In the genomic region with DNA sequence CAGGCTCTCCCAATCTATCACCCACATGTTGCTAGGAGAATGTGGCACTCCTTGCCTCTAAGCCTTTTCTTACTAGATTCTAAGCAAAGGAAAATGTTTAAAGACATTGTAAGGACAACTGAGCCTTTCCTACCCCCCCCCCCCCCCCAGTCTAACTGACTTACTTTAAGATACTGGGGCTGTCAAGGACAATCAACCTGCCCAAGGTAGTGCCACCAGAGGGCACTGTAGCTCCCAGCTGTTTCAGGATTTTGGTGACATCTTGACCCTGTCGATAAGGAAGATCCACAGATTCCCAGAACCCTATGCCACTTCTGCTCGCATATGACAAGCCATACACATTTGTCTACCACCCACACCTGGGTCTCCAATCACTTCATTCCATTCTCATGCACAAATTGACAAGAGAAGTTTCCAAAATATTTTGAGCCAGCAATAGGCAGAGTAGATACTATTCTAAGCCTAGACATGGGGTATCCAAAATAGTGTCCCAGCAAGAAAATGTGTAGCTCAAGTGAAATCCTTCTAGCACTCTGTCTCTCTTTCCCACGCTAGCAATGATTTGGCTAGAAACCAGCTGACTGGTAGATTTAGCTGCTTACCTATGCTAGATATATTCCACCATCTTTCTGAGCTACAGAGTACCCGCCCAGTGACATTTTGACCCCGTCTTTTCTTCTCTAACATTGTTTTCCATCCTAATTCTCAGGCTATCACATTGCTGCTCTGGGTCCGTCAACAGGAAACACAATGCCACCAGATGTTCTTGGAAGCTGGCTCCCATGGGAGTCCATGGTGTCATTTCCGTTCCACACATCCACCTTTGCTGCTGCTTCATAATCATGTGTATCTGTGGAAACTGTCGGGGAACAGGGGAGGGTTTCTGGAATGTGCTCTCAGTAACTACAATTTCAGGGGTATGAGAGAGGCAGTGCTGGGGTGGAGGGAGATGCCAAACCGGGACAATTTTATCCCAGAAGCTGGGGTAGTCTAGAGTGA, we compare ENCODE assay signal across 11 mouse cellular contexts.
DNase-seq lines count a peak whose midpoint lies in the region; ATAC-seq and TF ChIP-seq lines count a peak whose summit lies in the region.
"Had no signal": no experiment of that assay in that cellular context is flagged by ENCODE, and none has a peak within 500 bp of the region (broad histone marks: within the 10 kb centered on the region; RNA-seq: fewer than 3 reads in every experiment).

No protein-coding gene starts in this region.

- H3K27me3 ChIP-seq in embryonic facial prominence, embryonic 14.5 days (replicated peaks; ENCODE audit: control insufficient read depth, insufficient read depth, low read length) = no peaks in the 10 kb centered on the region
- no peaks in the 10 kb centered on the region for H3K27me3 ChIP-seq in embryonic facial prominence, embryonic 10.5 days (replicated peaks; ENCODE audit: low read depth, poor library complexity, severe bottlenecking)
- H3K27me3 ChIP-seq in liver, postnatal 0 days (ENCODE audit: insufficient read depth, low read length) = no peaks in the 10 kb centered on the region
- no peaks in the 10 kb centered on the region for H3K27me3 ChIP-seq in hindbrain, embryonic 16.5 days (replicated peaks; ENCODE audit: control insufficient read depth, insufficient read depth, low read length)
- H3K27me3 ChIP-seq: embryonic facial prominence, embryonic 13.5 days; limb, embryonic 13.5 days; midbrain, embryonic 12.5 days had no signal

- peak; percentile 13 for DNase-seq in embryonic facial prominence, embryonic 14.5 days (ENCODE audit: low spot score)
- DNase-seq in embryonic facial prominence, embryonic 10.5 days (ENCODE audit: low spot score) = no peak
- DNase-seq in liver, postnatal 0 days = no peak
- no peak for DNase-seq in liver
- peak; percentile 8 for DNase-seq in ES-E14 (ENCODE audit: low read depth, low spot score)
- peak; percentile 16 to 29 for DNase-seq in kidney, postnatal 36 days
- DNase-seq in retina, embryonic 14.5 days (ENCODE audit: low spot score) = no peak

- in situ Hi-C loops in ES-E14 (cut with MboI; ENCODE audit: low sequenced_read_pairs in 2 of 2, unreplicated experiment in 2 of 2) = loop anchor here in 1 of 2 experiments (25.0 kb wide), 1 partner anchor 306 kb away; no protein-coding TSS in a partner anchor

- H3K4me2 ChIP-seq in embryonic facial prominence, embryonic 14.5 days (ENCODE audit: low read depth, low read length) = no peak overlapping the region
- H3K4me2 ChIP-seq in liver, postnatal 0 days (ENCODE audit: low read depth, low read length) = no peak overlapping the region
- no peak overlapping the region for H3K4me2 ChIP-seq in hindbrain, embryonic 16.5 days (ENCODE audit: low read length)
- H3K4me2 ChIP-seq: embryonic facial prominence, embryonic 13.5 days; limb, embryonic 13.5 days; midbrain, embryonic 12.5 days had no signal

- H3K36me3 ChIP-seq in embryonic facial prominence, embryonic 14.5 days (ENCODE audit: control insufficient read depth, insufficient read depth, low read length) = no peaks in the 10 kb centered on the region
- no peaks in the 10 kb centered on the region for H3K36me3 ChIP-seq in embryonic facial prominence, embryonic 10.5 days (replicated peaks)
- H3K36me3 ChIP-seq in liver, postnatal 0 days (replicated peaks; ENCODE audit: insufficient read depth, low read length) = no peaks in the 10 kb centered on the region
- no peaks in the 10 kb centered on the region for H3K36me3 ChIP-seq in ES-E14 (ENCODE audit: control insufficient read depth, insufficient read depth, low read length, poor library complexity, severe bottlenecking)
- H3K36me3 ChIP-seq in hindbrain, embryonic 16.5 days (ENCODE audit: control insufficient read depth, insufficient read depth, low read length) = no peaks in the 10 kb centered on the region
- H3K36me3 ChIP-seq: embryonic facial prominence, embryonic 13.5 days; limb, embryonic 13.5 days; midbrain, embryonic 12.5 days had no signal

- H3K9me3 ChIP-seq in embryonic facial prominence, embryonic 14.5 days (ENCODE audit: control insufficient read depth, low read length) = no peaks in the 10 kb centered on the region
- H3K9me3 ChIP-seq in embryonic facial prominence, embryonic 10.5 days = no peaks in the 10 kb centered on the region
- no peaks in the 10 kb centered on the region for H3K9me3 ChIP-seq in liver, postnatal 0 days (ENCODE audit: low read length)
- no peaks in the 10 kb centered on the region for H3K9me3 ChIP-seq in ES-E14 (ENCODE audit: control insufficient read depth, insufficient read depth, low read depth, low read length)
- H3K9me3 ChIP-seq in hindbrain, embryonic 16.5 days (ENCODE audit: control insufficient read depth, low read length) = no peaks in the 10 kb centered on the region
- H3K9me3 ChIP-seq: embryonic facial prominence, embryonic 13.5 days; limb, embryonic 13.5 days; midbrain, embryonic 12.5 days had no signal

- peak; percentile 28; the same call in 1 of the 2 replicates for TF ChIP-seq CTCF in liver, postnatal 0 days (IDR thresholded peaks at IDR 0.05; ENCODE audit: low read depth)

- ATAC-seq in embryonic facial prominence, embryonic 14.5 days (ENCODE audit: low read depth) = no peak
- no peak for ATAC-seq in liver, postnatal 0 days
- ATAC-seq in hindbrain, embryonic 16.5 days = no peak

- WGBS in embryonic facial prominence, embryonic 14.5 days = 55% methylated on average over 9 of the region's 9 CpGs
- WGBS in embryonic facial prominence, embryonic 10.5 days = 71% methylated on average over 9 of the region's 9 CpGs
- WGBS in liver, postnatal 0 days (ENCODE audit: insufficient replicate concordance) = 60% methylated on average over 9 of the region's 9 CpGs
- WGBS in hindbrain, embryonic 16.5 days = 80% methylated on average over 9 of the region's 9 CpGs

- H3K9ac ChIP-seq in embryonic facial prominence, embryonic 14.5 days (ENCODE audit: low read depth, low read length) = no peak overlapping the region
- H3K9ac ChIP-seq in liver, postnatal 0 days (replicated peaks) = no peak overlapping the region
- H3K9ac ChIP-seq in ES-E14 (ENCODE audit: insufficient read depth, low read depth, low read length, poor library complexity, severe bottlenecking) = no peak overlapping the region
- no peak overlapping the region for H3K9ac ChIP-seq in hindbrain, embryonic 16.5 days (ENCODE audit: low read depth, low read length)
- H3K9ac ChIP-seq: embryonic facial prominence, embryonic 13.5 days; limb, embryonic 13.5 days; midbrain, embryonic 12.5 days had no signal

- H3K4me3 ChIP-seq in embryonic facial prominence, embryonic 14.5 days (ENCODE audit: low read depth, low read length) = no peak overlapping the region
- no peak overlapping the region for H3K4me3 ChIP-seq in embryonic facial prominence, embryonic 10.5 days
- no peak overlapping the region for H3K4me3 ChIP-seq in liver, postnatal 0 days (ENCODE audit: low read depth, low read length)
- H3K4me3 ChIP-seq in ES-E14 (ENCODE audit: insufficient read depth in 1 of 2, low read depth in 1 of 2, low read length in 2 of 2, poor library complexity in 1 of 2, severe bottlenecking in 1 of 2) = no peak overlapping the region
- no peak overlapping the region for H3K4me3 ChIP-seq in hindbrain, embryonic 16.5 days (ENCODE audit: low read length)
- H3K4me3 ChIP-seq: embryonic facial prominence, embryonic 13.5 days; limb, embryonic 13.5 days; midbrain, embryonic 12.5 days had no signal

- no peak overlapping the region for H3K27ac ChIP-seq in embryonic facial prominence, embryonic 14.5 days (replicated peaks; ENCODE audit: low read depth, low read length)
- H3K27ac ChIP-seq in embryonic facial prominence, embryonic 10.5 days (replicated peaks) = no peak overlapping the region
- no peak overlapping the region for H3K27ac ChIP-seq in liver, postnatal 0 days (ENCODE audit: low read depth)
- no peak overlapping the region for H3K27ac ChIP-seq in ES-E14 (ENCODE audit: insufficient read depth, low read depth, low read length, poor library complexity, severe bottlenecking)
- H3K27ac ChIP-seq in hindbrain, embryonic 16.5 days (ENCODE audit: low read depth, low read length) = no peak overlapping the region
- H3K27ac ChIP-seq: embryonic facial prominence, embryonic 13.5 days; limb, embryonic 13.5 days; midbrain, embryonic 12.5 days had no signal

- TF ChIP-seq EP300 in liver, postnatal 0 days (IDR thresholded peaks at IDR 0.05; ENCODE audit: low read depth) = no peak

- no peaks in the 10 kb centered on the region for H3K4me1 ChIP-seq in embryonic facial prominence, embryonic 14.5 days (ENCODE audit: control insufficient read depth, insufficient read depth, low read length)
- H3K4me1 ChIP-seq in embryonic facial prominence, embryonic 10.5 days = no peaks in the 10 kb centered on the region
- no peaks in the 10 kb centered on the region for H3K4me1 ChIP-seq in liver, postnatal 0 days (ENCODE audit: insufficient read depth)
- no peaks in the 10 kb centered on the region for H3K4me1 ChIP-seq in ES-E14 (ENCODE audit: control insufficient read depth in 2 of 2, insufficient read depth in 2 of 2, low read length in 2 of 2, poor library complexity in 1 of 2)
- H3K4me1 ChIP-seq in hindbrain, embryonic 16.5 days (ENCODE audit: control insufficient read depth, insufficient read depth, low read depth, low read length) = no peaks in the 10 kb centered on the region
- H3K4me1 ChIP-seq: embryonic facial prominence, embryonic 13.5 days; limb, embryonic 13.5 days; midbrain, embryonic 12.5 days had no signal

TF ChIP-seq in ES-E14, 5 proteins besides CTCF, POLR2A, EP300 and RAD21:
- TF ChIP-seq CHD2 (IDR thresholded peaks at IDR 0.05; ENCODE audit: low read depth, low read length) (no peak), HCFC1 (IDR thresholded peaks at IDR 0.05; ENCODE audit: borderline replicate concordance, insufficient read depth, low read length) (no peak), ZNF384 (IDR thresholded peaks at IDR 0.05; ENCODE audit: low read depth, low read length) (no peak), ZC3H11A (IDR thresholded peaks at IDR 0.05; ENCODE audit: borderline replicate concordance, low read depth, low read length) (no peak), MAFK (IDR thresholded peaks at IDR 0.05; ENCODE audit: insufficient read depth, low read depth, low read length) (no peak)
TF ChIP-seq in ES-E14: peak in this region for 0.

Comparison
In these comparisons a context has a peak if more than half of its experiments do, and no peak if none do; other contexts are left out.
1. DNase-seq: peak in embryonic facial prominence, embryonic 14.5 days (single experiment), ES-E14 (single experiment) and kidney, postnatal 36 days (2 of 2); none in embryonic facial prominence, embryonic 10.5 days (single experiment), liver, postnatal 0 days (single experiment), liver (single experiment) and retina, embryonic 14.5 days (single experiment).